Mouse (Mus musculus) heart, adult 2 months (tissue): Measurements from ENCODE around the gene Fgfr2. TPM values are rescaled to one million over a fixed set of nuclear protein-coding genes. Genes with fewer than 3 reads are reported as not detected.

Source experiments
- DNase-seq, 2 experiments: peaks; one replicate each; pipeline ENCODE4 v3.0.0; 2021
- H3K27ac ChIP-seq: fragments of 200-600 bp; 2 replicates; pipeline ENCODE4 v1.8.1; 2022
- H3K27me3 ChIP-seq: fragments of 200-500 bp; 2 replicates; pipeline ENCODE4 v1.6.1; 2012; ENCODE audit warnings: mild to moderate bottlenecking, low read length, inconsistent platforms, mixed read lengths; ENCODE audit not compliant: control insufficient read depth, insufficient read depth
- H3K36me3 ChIP-seq: fragments of 200-500 bp; 2 replicates; pipeline ENCODE4 v1.6.1; 2012; ENCODE audit warnings: low read length, inconsistent platforms; ENCODE audit not compliant: control insufficient read depth, insufficient read depth
- H3K4me1 ChIP-seq: fragments of 200-500 bp; 2 replicates; pipeline ENCODE4 v1.6.1; 2011; ENCODE audit warnings: low read length; ENCODE audit not compliant: control insufficient read depth, insufficient read depth
- H3K4me3 ChIP-seq: fragments of 200-600 bp; 2 replicates; pipeline ENCODE4 v1.8.1; 2022
- H3K79me2 ChIP-seq: fragments of 200-500 bp; replicated peaks from 2 replicates; pipeline ENCODE4 v1.6.1; 2012; ENCODE audit warnings: mild to moderate bottlenecking, inconsistent platforms, low read length, moderate library complexity, mixed read lengths; ENCODE audit not compliant: control insufficient read depth, insufficient read depth
- H3K9ac ChIP-seq: fragments of 200-500 bp; 2 replicates; pipeline ENCODE4 v1.6.1; 2012; ENCODE audit warnings: low read depth, mild to moderate bottlenecking, control low read depth, inconsistent platforms, low read length, mixed read lengths
- CTCF ChIP-seq: fragments of 200-600 bp; IDR thresholded peaks from 2 replicates; pipeline ENCODE4 v1.8.1; 2022; ENCODE audit warnings: antibody characterized with exemption, mild to moderate bottlenecking, moderate library complexity
- EP300 ChIP-seq: fragments of 200-500 bp; IDR thresholded peaks from 2 replicates; pipeline ENCODE4 v1.6.1; 2011; ENCODE audit warnings: low read depth, low read length, control low read depth; ENCODE audit not compliant: insufficient read depth
- POLR2A ChIP-seq: fragments of 200-500 bp; IDR thresholded peaks from 2 replicates; pipeline ENCODE4 v1.6.1; 2011; ENCODE audit warnings: mild to moderate bottlenecking, low read depth, low read length, control low read depth; ENCODE audit not compliant: insufficient read depth
- WGBS: fragments of 180-500 bp; shearing (Covaris S2); methylation state at CpG from one replicate; pipeline ENCODE4 v1.1.7; 2018; 5-methylcytosine and 5-hydroxymethylcytosine counted together
- intact Hi-C: fragments of 180-260 bp; cut with DNase I; formaldehyde crosslinking; loops from one replicate; pipeline ENCODE4 v1.15.1; 2025
- polyA plus RNA-seq: library from polyadenylated mRNA; depleted of rRNA; stranded (reverse); fragments of >200 nt; gene quantifications from 2 replicates; pipeline ENCODE4 v1.2.3, GENCODE M21; 2012
- total RNA-seq, 2 experiments: library from RNA; stranded (reverse); gene quantifications; 2 replicates each; pipeline ENCODE4 v1.2.3; 2021

Gene Fgfr2
- total and polyA plus RNA-seq, 3 experiments = 1.1 to 2.0 (median 1.3) TPM

DNA sequence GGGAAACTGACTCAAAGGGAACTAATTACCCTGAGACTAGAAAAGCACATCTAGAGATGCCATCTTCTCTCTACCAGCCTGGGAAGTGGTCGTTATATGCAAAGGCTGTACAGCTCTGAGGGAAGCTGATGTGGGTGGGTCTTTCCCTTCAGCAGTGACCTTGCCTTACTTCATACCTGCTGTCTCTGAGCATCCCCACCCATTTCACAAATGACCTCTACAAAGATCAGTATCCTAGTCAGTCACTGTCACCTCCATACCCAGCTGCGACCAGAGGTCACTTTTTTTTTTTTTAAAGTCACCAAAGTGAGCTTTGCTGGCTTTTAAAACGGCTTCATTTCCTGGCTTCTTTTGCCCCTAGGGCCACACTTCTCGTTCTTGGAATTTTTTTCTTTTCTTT, 2869.9 kb downstream of the Fgfr2 start:
- intact Hi-C loops = no loop called here
- WGBS = 61% methylated on average over 4 of the region's 4 CpGs
- H3K27me3 ChIP-seq = no peaks in the 10 kb centered on the region

DNA sequence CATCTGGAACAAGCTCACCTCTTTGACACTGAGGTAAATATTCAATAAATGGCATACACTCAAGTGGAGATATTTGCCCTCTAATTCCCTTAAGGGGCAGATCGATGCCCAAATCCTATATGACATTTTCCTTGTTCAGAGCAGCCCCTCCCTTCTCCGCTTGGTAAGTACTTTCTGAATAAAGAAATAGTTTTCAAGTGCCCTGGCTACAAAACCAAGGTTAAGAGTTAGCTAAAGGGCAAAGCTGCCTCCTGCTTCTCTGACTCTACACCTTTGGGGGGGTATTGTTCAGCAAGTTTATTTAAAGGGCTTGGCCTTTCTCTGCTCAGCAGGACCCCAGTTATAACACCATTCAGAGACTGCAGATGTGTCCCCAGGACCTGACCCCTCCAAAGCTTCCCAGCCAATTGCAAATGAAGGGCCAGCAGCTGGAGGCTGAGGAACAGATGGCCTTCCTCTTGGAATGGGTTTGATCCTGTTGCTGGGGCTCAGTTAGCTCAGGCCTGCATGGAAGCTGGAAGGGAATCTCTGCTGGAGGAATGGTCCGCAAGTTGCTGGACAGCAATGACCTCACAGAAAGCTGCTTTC, 2871.1 kb downstream of the Fgfr2 start:
- 82% methylated on average over 3 of the region's 3 CpGs for WGBS
- Histone ChIP-seq H3K4me1 (no peaks in the 10 kb centered on the region), H3K4me3 (no peak overlapping the region), H3K79me2 (no peaks in the 10 kb centered on the region), H3K27ac (no peak overlapping the region), H3K9ac (no peak overlapping the region), H3K36me3 (no peaks in the 10 kb centered on the region), H3K27me3 (no peaks in the 10 kb centered on the region)
- TF ChIP-seq EP300 (no peak), POLR2A (no peak), CTCF (no peak)
- DNase-seq = no peak
- intact Hi-C loops = no loop called here

More for the DNA sequence above, 2869.9 kb downstream of the Fgfr2 start:
- TF ChIP-seq POLR2A = no peak
- TF ChIP-seq EP300 = no peak
- no peak for TF ChIP-seq CTCF
- Histone ChIP-seq H3K9ac (no peak overlapping the region), H3K4me3 (no peak overlapping the region), H3K4me1 (no peaks in the 10 kb centered on the region), H3K27ac (no peak overlapping the region), H3K36me3 (no peaks in the 10 kb centered on the region), H3K79me2 (no peaks in the 10 kb centered on the region)
- no peak for DNase-seq

DNA sequence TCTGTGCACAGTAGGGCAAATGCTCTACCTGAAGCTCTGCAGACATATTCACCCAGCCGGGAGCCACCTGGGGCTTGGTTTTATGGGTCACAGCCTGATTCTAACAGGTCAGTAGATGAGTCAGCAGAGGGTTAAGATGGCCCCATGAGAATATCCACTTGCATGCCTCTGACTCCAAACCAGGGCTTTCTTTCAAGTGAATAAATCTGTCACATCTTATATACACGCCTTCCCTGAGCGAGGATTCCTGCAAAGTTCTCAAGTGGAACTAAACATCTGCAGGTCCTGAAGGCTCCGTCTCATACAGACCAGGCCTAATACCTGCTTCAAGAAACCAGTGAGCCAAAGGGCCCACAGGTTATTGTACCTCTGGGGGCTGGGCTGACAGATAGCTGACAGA, 2872.2 kb downstream of the Fgfr2 start:
- intact Hi-C loops = no loop called here
- H3K9ac ChIP-seq = no peak overlapping the region

DNA sequence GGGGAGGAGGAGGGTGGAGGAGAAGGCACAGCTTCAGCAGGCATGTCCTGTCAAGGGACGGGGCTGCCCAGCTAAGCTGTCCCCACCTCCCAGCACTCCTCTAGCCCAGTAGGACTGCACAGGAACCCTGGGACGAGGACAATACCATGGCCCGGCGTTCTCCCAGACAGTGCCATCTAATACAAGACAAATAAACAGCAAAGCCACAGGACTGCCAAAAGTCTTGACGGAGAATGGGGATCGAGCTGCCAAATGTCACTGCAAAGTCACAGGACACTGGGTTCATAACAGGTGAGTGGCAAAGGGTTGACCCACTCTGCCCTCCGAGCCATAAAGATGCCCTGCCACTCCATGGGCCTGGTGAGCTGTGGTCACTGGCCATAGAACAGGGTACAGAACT, 2874.7 kb downstream of the Fgfr2 start:
- no peak for DNase-seq
- TF ChIP-seq CTCF (no peak), EP300 (no peak)
- H3K79me2 ChIP-seq = no peaks in the 10 kb centered on the region
- WGBS = 67% methylated on average over 7 of the region's 7 CpGs
- no peaks in the 10 kb centered on the region for H3K36me3 ChIP-seq
- intact Hi-C loops = no loop called here
- H3K27me3 ChIP-seq = no peaks in the 10 kb centered on the region
- H3K27ac ChIP-seq = no peak overlapping the region
- no peak overlapping the region for H3K9ac ChIP-seq
- H3K4me3 ChIP-seq = no peak overlapping the region
- H3K4me1 ChIP-seq = no peaks in the 10 kb centered on the region

More for the DNA sequence above, 2872.2 kb downstream of the Fgfr2 start:
- DNase-seq = no peak
- Histone ChIP-seq H3K4me1 (no peaks in the 10 kb centered on the region), H3K27ac (no peak overlapping the region), H3K27me3 (no peaks in the 10 kb centered on the region), H3K4me3 (no peak overlapping the region), H3K36me3 (no peaks in the 10 kb centered on the region), H3K79me2 (no peaks in the 10 kb centered on the region)
- no peak for TF ChIP-seq CTCF
- WGBS = 91% methylated on average over 4 of the region's 4 CpGs

DNA sequence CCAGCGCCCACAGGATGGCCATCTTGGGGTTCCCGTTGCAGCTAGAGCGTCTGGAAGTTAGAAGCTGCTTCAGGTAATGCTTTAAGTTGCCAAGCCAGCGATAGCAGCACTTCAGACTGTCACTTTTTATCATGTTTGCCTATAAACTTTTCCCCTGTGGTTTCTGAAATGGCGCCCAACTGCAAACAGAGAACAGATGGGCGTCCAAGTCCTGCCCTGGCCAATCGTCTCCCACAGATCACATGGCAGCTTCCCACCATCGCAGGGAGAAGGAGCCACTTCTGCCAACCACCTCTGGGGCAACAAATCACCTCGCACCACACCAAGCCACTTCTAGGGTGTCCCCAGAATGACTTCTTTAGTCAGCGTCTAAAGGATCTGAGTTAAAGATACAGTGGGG, 2875.3 kb downstream of the Fgfr2 start:
- no peaks in the 10 kb centered on the region for H3K27me3 ChIP-seq
- no peak overlapping the region for H3K4me3 ChIP-seq
- no peak overlapping the region for H3K9ac ChIP-seq
- H3K36me3 ChIP-seq = no peaks in the 10 kb centered on the region
- intact Hi-C loops = no loop called here
- no peaks in the 10 kb centered on the region for H3K79me2 ChIP-seq
- no peaks in the 10 kb centered on the region for H3K4me1 ChIP-seq
- WGBS = 77% methylated on average over 10 of the region's 10 CpGs
- H3K27ac ChIP-seq = no peak overlapping the region
- TF ChIP-seq CTCF (no peak), EP300 (no peak), POLR2A (no peak)
- no peak for DNase-seq

- no peaks in the 10 kb centered on the region for H3K4me1 ChIP-seq
- no peak overlapping the region for H3K27ac ChIP-seq
- intact Hi-C loops = no loop called here
- 63% methylated on average over 7 of the region's 7 CpGs for WGBS
- no peak overlapping the region for H3K4me3 ChIP-seq
- H3K36me3 ChIP-seq = no peaks in the 10 kb centered on the region
- H3K27me3 ChIP-seq = no peaks in the 10 kb centered on the region
- TF ChIP-seq EP300 (no peak), CTCF (no peak), POLR2A (no peak)
- H3K9ac ChIP-seq = no peak overlapping the region
- H3K79me2 ChIP-seq = no peaks in the 10 kb centered on the region
- DNase-seq = no peak
These were observed 2876.7 kb downstream of the Fgfr2 start for GRCm38 (mm10) chr7:130246483-130246882.
